Mouse (Mus musculus): ENCODE measurements at regions not wholly inside any gene's neighbourhood (a gene's known extent, or its start where the extent isn't known, plus 50 kb on each side); places are given as distances from the start of the nearest gene placed in this dataset.

DNA sequence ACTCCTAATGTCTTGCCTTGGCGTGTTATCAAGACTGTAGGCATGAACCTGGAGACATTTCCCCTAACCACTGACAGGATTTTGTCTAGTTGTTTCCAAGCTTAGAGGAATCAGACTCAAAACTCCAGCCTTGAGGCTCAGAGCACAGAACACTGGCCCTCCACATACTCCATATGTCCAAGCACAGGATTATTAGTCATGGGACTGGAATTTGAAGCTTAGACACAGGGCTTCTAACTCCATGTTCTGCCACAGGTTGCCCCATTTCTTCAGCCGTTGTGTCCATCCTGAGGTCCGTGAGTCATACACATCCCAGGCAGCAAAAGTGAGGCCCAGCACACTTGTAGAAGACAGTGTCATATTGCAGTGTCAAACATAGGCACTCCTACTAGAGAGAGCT is 68.9 kb downstream of the Gpr6 start:
- 86% methylated on average over 3 of the region's 3 CpGs for WGBS
- DNase-seq (ENCODE audit: low spot score) (no peak), ATAC-seq (ENCODE audit: insufficient number of reproducible peaks, low FRiP score, low TSS enrichment, low read depth) (no peak)
- H3K27ac ChIP-seq (replicated peaks; ENCODE audit: low read depth, low read length), result no peak overlapping the region
- no peaks in the 10 kb centered on the region for H3K4me1 ChIP-seq (ENCODE audit: control insufficient read depth, insufficient read depth, low read length)
- H3K27me3 ChIP-seq (ENCODE audit: control insufficient read depth, insufficient read depth, low read length), result no peaks in the 10 kb centered on the region
- no peaks in the 10 kb centered on the region for H3K9me3 ChIP-seq (ENCODE audit: control insufficient read depth, low read length)
- no peak overlapping the region for H3K4me2 ChIP-seq (ENCODE audit: low read depth, severe bottlenecking)
- H3K36me3 ChIP-seq (ENCODE audit: control insufficient read depth, insufficient read depth, low read length), result no peaks in the 10 kb centered on the region
- H3K4me3 ChIP-seq (ENCODE audit: low read depth, low read length), result no peak overlapping the region
- no peak overlapping the region for H3K9ac ChIP-seq (ENCODE audit: low read length)

DNA sequence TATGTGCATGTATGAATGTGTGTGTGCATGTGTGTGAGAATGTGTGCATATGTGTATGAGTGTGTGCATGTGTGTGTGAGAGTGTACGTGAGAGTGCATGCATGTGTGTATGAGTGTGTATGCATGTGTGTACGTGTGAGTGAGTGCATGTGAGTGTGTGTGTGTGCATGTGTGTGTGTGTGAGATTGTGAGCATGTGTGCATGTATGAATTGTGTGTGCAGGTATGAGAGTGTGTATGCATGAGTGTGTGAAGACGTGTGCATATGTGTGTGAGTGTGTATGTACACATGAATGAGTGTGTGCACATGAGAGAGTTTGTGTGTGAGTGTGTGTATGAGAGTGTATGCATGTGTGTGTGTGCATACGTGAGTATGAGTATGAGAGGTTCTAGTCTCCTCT is 71.1 kb downstream of the Gpr6 start:
- no peaks in the 10 kb centered on the region for H3K9me3 ChIP-seq (ENCODE audit: control insufficient read depth, low read length)
- no peak overlapping the region for H3K4me2 ChIP-seq (ENCODE audit: low read depth, severe bottlenecking)
- H3K36me3 ChIP-seq (ENCODE audit: control insufficient read depth, insufficient read depth, low read length), result no peaks in the 10 kb centered on the region
- no peak for DNase-seq (ENCODE audit: low spot score)
- H3K4me3 ChIP-seq (ENCODE audit: low read depth, low read length), result no peak overlapping the region
- H3K9ac ChIP-seq (ENCODE audit: low read length), result no peak overlapping the region
- H3K27ac ChIP-seq (replicated peaks; ENCODE audit: low read depth, low read length), result no peak overlapping the region
- ATAC-seq (ENCODE audit: insufficient number of reproducible peaks, low FRiP score, low TSS enrichment, low read depth), result no peak
- 85% methylated on average over 4 of the region's 4 CpGs for WGBS
- H3K27me3 ChIP-seq (ENCODE audit: control insufficient read depth, insufficient read depth, low read length), result no peaks in the 10 kb centered on the region
- no peaks in the 10 kb centered on the region for H3K4me1 ChIP-seq (ENCODE audit: control insufficient read depth, insufficient read depth, low read length)

DNA sequence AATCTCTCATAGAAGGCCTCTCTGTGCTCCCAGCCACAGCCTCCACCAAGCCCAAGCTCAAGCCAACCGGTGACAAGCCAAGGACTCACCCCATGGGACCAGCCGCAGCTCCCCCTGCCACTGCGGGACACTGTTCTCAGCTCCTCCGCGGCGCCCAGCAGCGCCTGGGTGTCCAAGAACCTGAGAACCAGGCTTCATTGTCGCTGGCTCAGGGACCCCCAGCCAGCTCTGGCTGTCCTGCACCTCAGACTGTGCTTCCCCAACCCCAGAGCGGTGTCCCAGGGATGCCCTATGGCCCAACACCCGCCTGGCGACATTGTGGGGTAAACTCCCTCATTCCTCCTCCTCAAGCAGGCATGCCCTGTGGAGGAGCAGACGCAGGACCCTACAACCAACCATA is 72.6 kb downstream of the Gpr6 start:
- H3K27me3 ChIP-seq (ENCODE audit: control insufficient read depth, insufficient read depth, low read length), result no peaks in the 10 kb centered on the region
- no peak overlapping the region for H3K4me3 ChIP-seq (ENCODE audit: low read depth, low read length)
- no peak overlapping the region for H3K9ac ChIP-seq (ENCODE audit: low read length)
- whole genome bisulfite sequencing, result 82% methylated on average over 12 of the region's 12 CpGs
- H3K4me1 ChIP-seq (ENCODE audit: control insufficient read depth, insufficient read depth, low read length), result no peaks in the 10 kb centered on the region
- H3K9me3 ChIP-seq (ENCODE audit: control insufficient read depth, low read length), result no peaks in the 10 kb centered on the region
- H3K36me3 ChIP-seq (ENCODE audit: control insufficient read depth, insufficient read depth, low read length), result no peaks in the 10 kb centered on the region
- ATAC-seq (ENCODE audit: insufficient number of reproducible peaks, low FRiP score, low TSS enrichment, low read depth) (no peak), DNase-seq (ENCODE audit: low spot score) (no peak)
- H3K4me2 ChIP-seq (ENCODE audit: low read depth, severe bottlenecking), result no peak overlapping the region
- H3K27ac ChIP-seq (replicated peaks; ENCODE audit: low read depth, low read length), result no peak overlapping the region

DNA sequence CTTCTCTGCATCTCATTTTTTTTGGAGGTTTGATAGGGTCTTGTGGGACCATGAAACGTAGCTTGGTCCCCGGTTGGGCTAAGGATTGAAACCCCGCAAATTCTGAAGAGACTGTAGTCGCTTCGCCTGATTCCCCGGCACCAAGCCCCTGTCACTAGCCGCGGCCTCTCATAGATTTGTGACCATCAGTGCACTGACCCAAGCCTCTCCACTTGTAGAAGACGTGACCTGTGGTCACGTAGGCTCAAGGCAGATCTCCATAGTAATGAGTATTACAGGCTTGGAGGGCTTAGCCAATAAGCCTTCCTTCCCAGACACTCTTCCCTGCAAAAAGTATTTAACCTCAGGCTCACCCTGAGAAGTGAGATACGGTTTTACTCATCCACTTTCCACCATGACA is 73.3 kb downstream of the Gpr6 start:
- Histone ChIP-seq H3K4me2 (ENCODE audit: low read depth, severe bottlenecking) (no peak overlapping the region), H3K27me3 (ENCODE audit: control insufficient read depth, insufficient read depth, low read length) (no peaks in the 10 kb centered on the region), H3K4me1 (ENCODE audit: control insufficient read depth, insufficient read depth, low read length) (no peaks in the 10 kb centered on the region), H3K9ac (ENCODE audit: low read length) (no peak overlapping the region), H3K36me3 (ENCODE audit: control insufficient read depth, insufficient read depth, low read length) (no peaks in the 10 kb centered on the region), H3K4me3 (ENCODE audit: low read depth, low read length) (no peak overlapping the region), H3K9me3 (ENCODE audit: control insufficient read depth, low read length) (no peaks in the 10 kb centered on the region), H3K27ac (replicated peaks; ENCODE audit: low read depth, low read length) (no peak overlapping the region)
- ATAC-seq (ENCODE audit: insufficient number of reproducible peaks, low FRiP score, low TSS enrichment, low read depth), result no peak
- 86% methylated on average over 11 of the region's 11 CpGs for WGBS
- DNase-seq (ENCODE audit: low spot score), result no peak

DNA sequence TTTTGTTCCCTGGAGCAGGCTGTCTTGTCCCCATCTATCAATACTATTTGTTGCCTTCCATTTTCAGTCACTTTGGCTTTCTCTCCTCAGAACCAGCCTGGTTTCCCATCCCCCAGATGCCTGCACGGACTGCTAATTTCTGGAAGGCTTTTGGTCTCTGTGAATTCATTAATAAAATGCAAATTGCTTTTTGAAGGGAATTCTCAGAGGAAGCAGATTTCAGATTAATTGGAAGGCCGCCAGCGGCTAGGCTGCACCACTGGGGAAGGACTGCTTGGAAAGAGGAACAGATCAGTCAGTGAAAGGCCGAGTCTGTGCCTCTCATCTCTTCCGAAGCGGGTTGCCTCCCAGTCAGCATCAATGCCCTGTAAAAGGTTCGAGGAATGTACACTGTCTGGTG is 73.8 kb downstream of the Gpr6 start:
- no peaks in the 10 kb centered on the region for H3K4me1 ChIP-seq (ENCODE audit: control insufficient read depth, insufficient read depth, low read length)
- H3K27ac ChIP-seq (replicated peaks; ENCODE audit: low read depth, low read length), result no peak overlapping the region
- no peak overlapping the region for H3K4me3 ChIP-seq (ENCODE audit: low read depth, low read length)
- 80% methylated on average over 7 of the region's 7 CpGs for WGBS
- H3K27me3 ChIP-seq (ENCODE audit: control insufficient read depth, insufficient read depth, low read length), result no peaks in the 10 kb centered on the region
- DNase-seq (ENCODE audit: low spot score) (no peak), ATAC-seq (ENCODE audit: insufficient number of reproducible peaks, low FRiP score, low TSS enrichment, low read depth) (no peak)
- no peak overlapping the region for H3K9ac ChIP-seq (ENCODE audit: low read length)
- H3K4me2 ChIP-seq (ENCODE audit: low read depth, severe bottlenecking), result no peak overlapping the region
- H3K9me3 ChIP-seq (ENCODE audit: control insufficient read depth, low read length), result no peaks in the 10 kb centered on the region
- H3K36me3 ChIP-seq (ENCODE audit: control insufficient read depth, insufficient read depth, low read length), result no peaks in the 10 kb centered on the region

DNA sequence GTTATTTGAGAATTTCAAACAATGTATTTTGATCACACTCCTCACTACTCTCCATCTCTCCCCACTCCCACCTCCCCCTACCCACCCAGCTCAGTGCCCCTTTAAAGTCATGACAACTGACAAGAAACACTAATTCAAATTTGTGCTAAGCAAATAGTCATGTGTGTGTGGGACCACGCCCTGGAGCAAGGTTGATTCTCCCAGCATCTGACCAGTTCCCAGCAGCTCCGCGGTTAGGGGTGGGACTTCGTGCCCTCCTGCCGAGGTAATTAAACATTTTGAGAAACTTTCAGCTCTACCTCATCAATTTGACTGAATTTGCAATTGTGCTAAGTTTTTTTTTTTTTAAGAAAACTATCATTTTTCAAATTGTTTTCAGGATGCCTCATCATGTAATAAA is 74.5 kb downstream of the Gpr6 start:
- 62% methylated on average over 5 of the region's 5 CpGs for WGBS
- H3K9ac ChIP-seq (ENCODE audit: low read length), result no peak overlapping the region
- no peak for DNase-seq (ENCODE audit: low spot score)

More for the DNA sequence above, 74.5 kb downstream of the Gpr6 start:
- H3K4me1 ChIP-seq (ENCODE audit: control insufficient read depth, insufficient read depth, low read length), result no peaks in the 10 kb centered on the region
- no peaks in the 10 kb centered on the region for H3K36me3 ChIP-seq (ENCODE audit: control insufficient read depth, insufficient read depth, low read length)
- no peak overlapping the region for H3K27ac ChIP-seq (replicated peaks; ENCODE audit: low read depth, low read length)
- H3K4me2 ChIP-seq (ENCODE audit: low read depth, severe bottlenecking), result no peak overlapping the region
- ATAC-seq (ENCODE audit: insufficient number of reproducible peaks, low FRiP score, low TSS enrichment, low read depth), result no peak
- H3K27me3 ChIP-seq (ENCODE audit: control insufficient read depth, insufficient read depth, low read length), result no peaks in the 10 kb centered on the region
- H3K9me3 ChIP-seq (ENCODE audit: control insufficient read depth, low read length), result no peaks in the 10 kb centered on the region
- H3K4me3 ChIP-seq (ENCODE audit: low read depth, low read length), result no peak overlapping the region
